Mouse (Mus musculus) spleen, adult 2 months (tissue): Measurements from ENCODE around the gene Usp36. TPM values are rescaled to one million over a fixed set of nuclear protein-coding genes. Genes with fewer than 3 reads are reported as not detected.

Experiments
- DNase-seq, 2 experiments: peaks; one replicate each; pipeline versions ENCODE4 v3.0.0 to v3.0.0-alpha.2; 2012 to 2021; ENCODE audit warnings: low spot score in 2 of 2, low read depth in 1 of 2
- H3K27ac ChIP-seq: fragments of 200-500 bp; 2 replicates; pipeline ENCODE4 v1.5.1; 2012; ENCODE audit warnings: low read length, inconsistent platforms; ENCODE audit not compliant: insufficient read depth
- H3K27me3 ChIP-seq: fragments of 200-500 bp; 2 replicates; pipeline ENCODE4 v1.6.1; 2012; ENCODE audit warnings: mild to moderate bottlenecking, moderate library complexity, low read length, inconsistent platforms; ENCODE audit not compliant: control insufficient read depth, insufficient read depth
- H3K36me3 ChIP-seq: fragments of 200-500 bp; 2 replicates; pipeline ENCODE4 v1.6.1; 2012; ENCODE audit warnings: mild to moderate bottlenecking, low read length, inconsistent platforms; ENCODE audit not compliant: control insufficient read depth, insufficient read depth
- H3K4me1 ChIP-seq: fragments of 200-500 bp; 2 replicates; pipeline ENCODE4 v1.6.1; 2011; ENCODE audit warnings: inconsistent platforms; ENCODE audit not compliant: control insufficient read depth, insufficient read depth, insufficient read length
- H3K4me3 ChIP-seq: fragments of 200-500 bp; 2 replicates; pipeline ENCODE4 v1.5.1; 2011; ENCODE audit warnings: mild to moderate bottlenecking, inconsistent platforms; ENCODE audit not compliant: insufficient read depth, insufficient read length; ENCODE audit errors: extremely low read depth
- CTCF ChIP-seq: fragments of 200-500 bp; IDR thresholded peaks from 2 replicates; pipeline ENCODE4 v1.5.1; 2011; ENCODE audit warnings: mild to moderate bottlenecking, inconsistent platforms; ENCODE audit not compliant: insufficient read depth, insufficient read length, insufficient replicate concordance; ENCODE audit errors: extremely low read depth
- POLR2A ChIP-seq: fragments of 200-500 bp; IDR thresholded peaks from 2 replicates; pipeline ENCODE4 v1.6.1; 2011; ENCODE audit warnings: low read depth, low read length, inconsistent platforms
- WGBS: fragments of 180-500 bp; shearing (Covaris S2); methylation state at CpG from one replicate; pipeline ENCODE4 v1.1.7; 2018; 5-methylcytosine and 5-hydroxymethylcytosine counted together
- polyA plus RNA-seq: library from polyadenylated mRNA; depleted of rRNA; stranded (reverse); fragments of >200 nt; gene quantifications from 2 replicates; pipeline ENCODE4 v1.2.3, GENCODE M21; 2012

The Usp36 gene
- polyA plus RNA-seq, 1 experiment, result 25.3 TPM

GRCm38 (mm10) chr11:118286434-118286833, 3.6 kb downstream of the Usp36 start:
- no peak for TF ChIP-seq POLR2A
- TF ChIP-seq CTCF, result no peak
- H3K27ac ChIP-seq, result no peak overlapping the region
- no peak overlapping the region for H3K4me3 ChIP-seq
- WGBS, result 94% methylated on average over 9 of the region's 9 CpGs
- H3K4me1 ChIP-seq, result peaks cover 13% of the 10 kb centered on the region; the same call in 1 of the 2 replicates
- H3K27me3 ChIP-seq, result no peaks in the 10 kb centered on the region
- no peak for DNase-seq
- peaks cover 31% of the 10 kb centered on the region for H3K36me3 ChIP-seq

GRCm38 (mm10) chr11:118285791-118286190, 4.3 kb downstream of the Usp36 start:
- Histone ChIP-seq H3K36me3 (peaks cover 31% of the 10 kb centered on the region), H3K27me3 (no peaks in the 10 kb centered on the region), H3K4me3 (no peak overlapping the region), H3K27ac (no peak overlapping the region), H3K4me1 (peaks cover 13% of the 10 kb centered on the region; the same call in 1 of the 2 replicates)
- DNase-seq, result no peak
- WGBS, result 96% methylated on average over 13 of the region's 13 CpGs
- TF ChIP-seq POLR2A (no peak), CTCF (no peak)

- Histone ChIP-seq H3K36me3 (peaks cover 32% of the 10 kb centered on the region), H3K4me3 (no peak overlapping the region), H3K4me1 (peaks cover 2% of the 10 kb centered on the region; the same call in 1 of the 2 replicates), H3K27ac (no peak overlapping the region), H3K27me3 (no peaks in the 10 kb centered on the region)
- 90% methylated on average over 3 of the region's 3 CpGs for WGBS
- no peak for TF ChIP-seq POLR2A
- DNase-seq, result no peak
Measured at GRCm38 (mm10) chr11:118280218-118280617, 9.8 kb downstream of the Usp36 start.

- Histone ChIP-seq H3K27ac (peak overlapping the region; percentile 54), H3K4me1 (peaks cover 2% of the 10 kb centered on the region; the same call in 1 of the 2 replicates), H3K4me3 (no peak overlapping the region), H3K36me3 (peaks cover 30% of the 10 kb centered on the region), H3K27me3 (no peaks in the 10 kb centered on the region)
- 72% methylated on average over 7 of the region's 7 CpGs for WGBS
- no peak for DNase-seq
- TF ChIP-seq POLR2A (no peak; the same call in 1 of the 2 replicates), CTCF (no peak)
Measured at GRCm38 (mm10) chr11:118276328-118276727, 13.7 kb downstream of the Usp36 start.

- 38% methylated on average over 9 of the region's 9 CpGs for WGBS
- Histone ChIP-seq H3K27ac (no peak overlapping the region), H3K27me3 (no peaks in the 10 kb centered on the region), H3K4me1 (peaks cover 2% of the 10 kb centered on the region; the same call in 1 of the 2 replicates), H3K36me3 (peaks cover 35% of the 10 kb centered on the region), H3K4me3 (no peak overlapping the region)
- TF ChIP-seq CTCF (no peak), POLR2A (no peak)
- DNase-seq, result no peak
Measured at GRCm38 (mm10) chr11:118275092-118275491, 15.0 kb downstream of the Usp36 start.

- H3K4me3 ChIP-seq, result no peak overlapping the region
- H3K27ac ChIP-seq, result no peak overlapping the region
- H3K4me1 ChIP-seq, result peaks cover 3% of the 10 kb centered on the region; the same call in 1 of the 2 replicates
- TF ChIP-seq POLR2A (no peak), CTCF (peak; percentile 22; the same call in 1 of the 2 replicates)
- DNase-seq, result peak in 1 of 2 experiments; percentile 61
- no peaks in the 10 kb centered on the region for H3K27me3 ChIP-seq
- WGBS, result 96% methylated on average over 3 of the region's 3 CpGs
- H3K36me3 ChIP-seq, result peaks cover 48% of the 10 kb centered on the region
Measured at GRCm38 (mm10) chr11:118269827-118270226, 20.2 kb downstream of the Usp36 start.

- H3K4me1 ChIP-seq, result peaks cover 3% of the 10 kb centered on the region; the same call in 1 of the 2 replicates
- no peak for TF ChIP-seq POLR2A
- TF ChIP-seq CTCF, result no peak
Measured at GRCm38 (mm10) chr11:118266666-118267046, 23.4 kb downstream of the Usp36 start.

More at GRCm38 (mm10) chr11:118266666-118267046, 23.4 kb downstream of the Usp36 start:
- DNase-seq, result no peak
- WGBS, result 79% methylated on average over 7 of the region's 7 CpGs
- H3K36me3 ChIP-seq, result peaks cover 42% of the 10 kb centered on the region
- no peaks in the 10 kb centered on the region for H3K27me3 ChIP-seq
- no peak overlapping the region for H3K4me3 ChIP-seq
- H3K27ac ChIP-seq, result peak overlapping the region; percentile 60
